Mouse (Mus musculus): ENCODE measurements at regions not wholly inside any gene's neighbourhood (a gene's known extent, or its start where the extent isn't known, plus 50 kb on each side); places are given as distances from the start of the nearest gene placed in this dataset.

GRCm38 (mm10) chr16:63091471-63092300, 237.6 kb downstream of the Pros1 start:
- ATAC-seq (ENCODE audit: low FRiP score) = peak; percentile 38; the same call in 1 of the 2 replicates

GRCm38 (mm10) chr16:63094126-63094840, 240.2 kb downstream of the Pros1 start:
- 87% methylated on average over 5 of the region's 5 CpGs for WGBS
- H3K4me3 ChIP-seq (ENCODE audit: low read depth, low read length) = no peak overlapping the region
- H3K27ac ChIP-seq (ENCODE audit: low read depth, low read length) = no peak overlapping the region
- H3K36me3 ChIP-seq (ENCODE audit: insufficient read depth, low read length) = no peaks in the 10 kb centered on the region
- no peaks in the 10 kb centered on the region for H3K4me1 ChIP-seq (ENCODE audit: insufficient read depth, low read length)
- TF ChIP-seq CTCF (IDR thresholded peaks at IDR 0.05) = no peak
- no peaks in the 10 kb centered on the region for H3K9me3 ChIP-seq (ENCODE audit: low read length)
- no peak for ATAC-seq (ENCODE audit: low FRiP score)
- peak; percentile 54 for DNase-seq (ENCODE audit: low spot score)
- no peak overlapping the region for H3K4me2 ChIP-seq (ENCODE audit: low read depth, low read length, poor library complexity, severe bottlenecking)
- no peak overlapping the region for H3K9ac ChIP-seq (replicated peaks; ENCODE audit: low read length, poor library complexity, severe bottlenecking)
- no peaks in the 10 kb centered on the region for H3K27me3 ChIP-seq (ENCODE audit: insufficient read depth, low read length)

More at GRCm38 (mm10) chr16:63091471-63092300, 237.6 kb downstream of the Pros1 start:
- Histone ChIP-seq H3K36me3 (ENCODE audit: insufficient read depth, low read length) (no peaks in the 10 kb centered on the region), H3K4me1 (ENCODE audit: insufficient read depth, low read length) (no peaks in the 10 kb centered on the region), H3K9ac (replicated peaks; ENCODE audit: low read length, poor library complexity, severe bottlenecking) (no peak overlapping the region), H3K27ac (ENCODE audit: low read depth, low read length) (no peak overlapping the region), H3K4me3 (ENCODE audit: low read depth, low read length) (no peak overlapping the region), H3K27me3 (ENCODE audit: insufficient read depth, low read length) (no peaks in the 10 kb centered on the region), H3K9me3 (ENCODE audit: low read length) (no peaks in the 10 kb centered on the region), H3K4me2 (ENCODE audit: low read depth, low read length, poor library complexity, severe bottlenecking) (no peak overlapping the region)
- TF ChIP-seq CTCF (IDR thresholded peaks at IDR 0.05) = no peak
- WGBS = 14% methylated on average over 11 of the region's 11 CpGs
- peak; percentile 70 for DNase-seq (ENCODE audit: low spot score)

- no peak overlapping the region for H3K4me3 ChIP-seq (ENCODE audit: low read depth, low read length)
- no peaks in the 10 kb centered on the region for H3K36me3 ChIP-seq (ENCODE audit: insufficient read depth, low read length)
- no peaks in the 10 kb centered on the region for H3K9me3 ChIP-seq (ENCODE audit: low read length)
- ATAC-seq (ENCODE audit: low FRiP score) (no peak), DNase-seq (ENCODE audit: low spot score) (no peak)
- no peaks in the 10 kb centered on the region for H3K4me1 ChIP-seq (ENCODE audit: insufficient read depth, low read length)
- WGBS = 84% methylated on average over 3 of the region's 3 CpGs
- H3K9ac ChIP-seq (replicated peaks; ENCODE audit: low read length, poor library complexity, severe bottlenecking) = no peak overlapping the region
- H3K27ac ChIP-seq (ENCODE audit: low read depth, low read length) = no peak overlapping the region
- no peaks in the 10 kb centered on the region for H3K27me3 ChIP-seq (ENCODE audit: insufficient read depth, low read length)
- no peak overlapping the region for H3K4me2 ChIP-seq (ENCODE audit: low read depth, low read length, poor library complexity, severe bottlenecking)
- no peak for TF ChIP-seq CTCF (IDR thresholded peaks at IDR 0.05)
Observed at GRCm38 (mm10) chr16:63102362-63102761, 248.3 kb downstream of the Pros1 start.

GRCm38 (mm10) chr16:63102930-63103329, 248.8 kb downstream of the Pros1 start:
- no peaks in the 10 kb centered on the region for H3K27me3 ChIP-seq (ENCODE audit: insufficient read depth, low read length)
- 66% methylated on average over 1 of the region's 1 CpGs for WGBS
- H3K36me3 ChIP-seq (ENCODE audit: insufficient read depth, low read length) = no peaks in the 10 kb centered on the region
- H3K4me2 ChIP-seq (ENCODE audit: low read depth, low read length, poor library complexity, severe bottlenecking) = no peak overlapping the region
- no peaks in the 10 kb centered on the region for H3K4me1 ChIP-seq (ENCODE audit: insufficient read depth, low read length)
- TF ChIP-seq CTCF (IDR thresholded peaks at IDR 0.05) = no peak
- no peak overlapping the region for H3K4me3 ChIP-seq (ENCODE audit: low read depth, low read length)
- DNase-seq (ENCODE audit: low spot score) = no peak
- no peak for ATAC-seq (ENCODE audit: low FRiP score)
- no peaks in the 10 kb centered on the region for H3K9me3 ChIP-seq (ENCODE audit: low read length)
- no peak overlapping the region for H3K9ac ChIP-seq (replicated peaks; ENCODE audit: low read length, poor library complexity, severe bottlenecking)
- no peak overlapping the region for H3K27ac ChIP-seq (ENCODE audit: low read depth, low read length)

- ATAC-seq (ENCODE audit: low FRiP score) (no peak), DNase-seq (ENCODE audit: low spot score) (no peak)
- H3K27me3 ChIP-seq (ENCODE audit: insufficient read depth, low read length) = no peaks in the 10 kb centered on the region
- H3K4me1 ChIP-seq (ENCODE audit: insufficient read depth, low read length) = no peaks in the 10 kb centered on the region
- no peaks in the 10 kb centered on the region for H3K9me3 ChIP-seq (ENCODE audit: low read length)
- 90% methylated on average over 5 of the region's 5 CpGs for WGBS
- H3K4me2 ChIP-seq (ENCODE audit: low read depth, low read length, poor library complexity, severe bottlenecking) = no peak overlapping the region
- H3K9ac ChIP-seq (replicated peaks; ENCODE audit: low read length, poor library complexity, severe bottlenecking) = no peak overlapping the region
- H3K36me3 ChIP-seq (ENCODE audit: insufficient read depth, low read length) = no peaks in the 10 kb centered on the region
- no peak for TF ChIP-seq CTCF (IDR thresholded peaks at IDR 0.05)
- H3K4me3 ChIP-seq (ENCODE audit: low read depth, low read length) = no peak overlapping the region
- no peak overlapping the region for H3K27ac ChIP-seq (ENCODE audit: low read depth, low read length)
Observed at GRCm38 (mm10) chr16:63104383-63104782, 250.3 kb downstream of the Pros1 start.

Measured in midbrain, postnatal 0 days (tissue).